Mouse (Mus musculus) cortical plate, adult 2 months (tissue): ENCODE results near the gene Olfr384. TPM values are rescaled to one million over a fixed set of nuclear protein-coding genes. Genes with fewer than 3 reads are reported as not detected.
"Not testable (repeated sequence)": the region's sequence is repeated elsewhere in the genome, so short reads cannot be mapped to it uniquely, and the experiment has no call there.

Experiments
- H3K27ac ChIP-seq: fragments of 200-500 bp; 2 replicates; pipeline ENCODE4 v1.5.1; 2012; ENCODE audit warnings: low read length, control low read depth, inconsistent platforms; ENCODE audit not compliant: insufficient read depth
- H3K4me1 ChIP-seq: fragments of 200-500 bp; 2 replicates; pipeline ENCODE4 v1.6.1; 2011; ENCODE audit warnings: low read length; ENCODE audit not compliant: control insufficient read depth, insufficient read depth
- H3K4me3 ChIP-seq: fragments of 200-500 bp; 2 replicates; pipeline ENCODE4 v1.5.1; 2011; ENCODE audit warnings: mild to moderate bottlenecking, low read length, control low read depth; ENCODE audit not compliant: insufficient read depth
- CTCF ChIP-seq: fragments of 200-500 bp; IDR thresholded peaks from 2 replicates; pipeline ENCODE4 v1.5.1; 2011; ENCODE audit warnings: mild to moderate bottlenecking, control low read depth, low read length; ENCODE audit not compliant: insufficient read depth; ENCODE audit errors: extremely low read depth
- POLR2A ChIP-seq: fragments of 200-500 bp; IDR thresholded peaks from 2 replicates; pipeline ENCODE4 v1.6.1; 2011; ENCODE audit warnings: mild to moderate bottlenecking, low read length, control low read depth; ENCODE audit not compliant: insufficient read depth; ENCODE audit errors: extremely low read depth
- polyA plus RNA-seq: library from polyadenylated mRNA; depleted of rRNA; stranded (reverse); fragments of >200 nt; gene quantifications from 2 replicates; pipeline ENCODE4 v1.2.3, GENCODE M21; 2012; rRNA removed

Gene Olfr384
- not detected in 2 replicates for polyA plus RNA-seq

GRCm38 (mm10) chr11:73598294-73598693 is at the start of gene Olfr384:
Olfr384 (plus strand) TSS chr11:73598594.
- TF ChIP-seq POLR2A: no peak
- no peak for TF ChIP-seq CTCF
- Histone ChIP-seq H3K27ac (no peak within 1 kb of the TSS), H3K4me3 (no peak within 1 kb of the TSS), H3K4me1 (no peaks in the 10 kb centered on the region)

- Histone ChIP-seq H3K4me1 (no peaks in the 10 kb centered on the region), H3K4me3 (no peak overlapping the region), H3K27ac (no peak overlapping the region)
- no peak for TF ChIP-seq CTCF
- TF ChIP-seq POLR2A: no peak
These were observed 18.5 kb upstream of the Olfr384 start for GRCm38 (mm10) chr11:73579871-73580270.

GRCm38 (mm10) chr11:73583188-73583587 is 15.2 kb upstream of the Olfr384 start:
- not testable (repeated sequence) for H3K27ac ChIP-seq, H3K4me1 ChIP-seq, H3K4me3 ChIP-seq

- Histone ChIP-seq H3K4me1 (no peaks in the 10 kb centered on the region), H3K4me3 (no peak within 1 kb of the TSS), H3K27ac (no peak within 1 kb of the TSS)
- TF ChIP-seq POLR2A (no peak), CTCF (no peak)
These were observed 5.5 kb upstream of the Olfr384 start, which contains the start of gene Olfr385 for GRCm38 (mm10) chr11:73592908-73593307. Olfr385 (minus strand) TSS chr11:73593008.

Other genes starting within 250 kb of the Olfr384 start
- not detected in 2 replicates for gene Olfr20, start 247.8 kb upstream of the Olfr384 start, polyA plus RNA-seq
- not detected in 2 replicates for gene Olfr376, start 227.3 kb upstream of the Olfr384 start, polyA plus RNA-seq
- not detected in 2 replicates for gene Olfr1, start 199.0 kb upstream of the Olfr384 start, polyA plus RNA-seq
- gene Olfr378, start 170.1 kb upstream of the Olfr384 start, polyA plus RNA-seq: not detected in 2 replicates
- gene Olfr380, start 141.1 kb upstream of the Olfr384 start, polyA plus RNA-seq: not detected in 2 replicates
- gene Olfr381, start 107.0 kb upstream of the Olfr384 start, polyA plus RNA-seq: not detected in 2 replicates
- gene Olfr382, start 81.4 kb upstream of the Olfr384 start, polyA plus RNA-seq: not detected in 2 replicates
- gene Olfr385, start 5.6 kb upstream of the Olfr384 start, polyA plus RNA-seq: not detected in 2 replicates
- not detected in 2 replicates for gene Zfp735, start 90.2 kb downstream of the Olfr384 start, polyA plus RNA-seq
- not detected in 2 replicates for gene Olfr389, start 182.1 kb downstream of the Olfr384 start, polyA plus RNA-seq
- gene Olfr390, start 184.4 kb downstream of the Olfr384 start, polyA plus RNA-seq: not detected in 2 replicates
- not detected in 2 replicates for gene Olfr391-ps, start 204.5 kb downstream of the Olfr384 start, polyA plus RNA-seq
- gene Olfr392, start 218.5 kb downstream of the Olfr384 start, polyA plus RNA-seq: not detected in 2 replicates